Comparison of ENCODE assay signal across 21 mouse cellular contexts in the genomic region with DNA sequence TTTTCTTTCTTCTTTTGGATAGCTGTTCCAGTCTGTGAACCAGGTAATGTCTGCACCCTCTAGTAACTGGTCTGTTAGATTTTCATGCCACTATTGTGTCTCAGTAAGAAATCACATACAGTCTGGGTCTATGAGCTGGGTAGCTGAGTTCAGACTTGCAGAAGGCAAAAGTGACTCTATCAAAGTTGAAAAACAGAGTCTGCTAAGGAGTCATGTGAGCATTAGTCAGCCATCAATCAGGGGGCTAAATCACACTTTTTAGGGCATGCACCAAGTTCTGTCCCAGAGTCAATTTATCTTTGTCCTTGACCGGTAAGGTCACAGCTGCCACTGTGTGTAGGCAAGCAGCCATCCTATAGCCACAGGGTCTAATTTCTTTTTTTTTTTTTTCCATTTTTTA. TPM values are rescaled to one million over a fixed set of nuclear protein-coding genes. Genes with fewer than 3 reads are reported as not detected.
DNase-seq lines count a peak whose midpoint lies in the region.
"Had no signal": no experiment of that assay in that cellular context is flagged by ENCODE, and none has a peak within 500 bp of the region (broad histone marks: within the 10 kb centered on the region; RNA-seq: fewer than 3 reads in every experiment).

No protein-coding gene starts in this region.

- peak; percentile 61 to 80 for DNase-seq in adrenal gland, adult (ENCODE audit: inconsistent age in 2 of 2, low spot score in 1 of 2)
- DNase-seq in adrenal gland, postnatal 4 days (ENCODE audit: low spot score in 2 of 2), result no peak
- DNase-seq in heart, adult 11 months, result peak; percentile 43
- no peak for DNase-seq in heart, postnatal 36 days
- peak; percentile 36 to 58 for DNase-seq in adrenal gland, postnatal 36 days
- DNase-seq in spleen, adult 12 weeks (ENCODE audit: low spot score), result no peak
- DNase-seq: B cell, adult 2 months; cerebellum, adult 11-12 months; cerebellum, adult 8-10 months; cerebellum, postnatal 10 days; cerebellum, postnatal 36 days; embryo, embryonic 11 days; gastrocnemius, adult 2 months; gastrocnemius, postnatal 14 days; heart, adult 18-20 months; heart, postnatal 10 days; heart, postnatal 4 days; kidney, adult 18-20 months; kidney, adult 9 months had no signal

- intact Hi-C loops in heart, postnatal 36 days (cut with DNase I), result no loop called here

RNA-seq across cellular contexts. Expression of a gene that starts 12.1 kb away (rescaled TPM):
- total RNA-seq in adrenal gland, postnatal 4 days (2021), result 1 to 10 TPM; 3.6 to 5.6 TPM
- 1 to 10 TPM; 1.4 TPM for total RNA-seq in heart, postnatal 36 days (2021)
- 1 to 10 TPM; 5.8 to 7.8 TPM for total RNA-seq in adrenal gland, postnatal 36 days (2021)
- total RNA-seq: CH12.LX; hindbrain, postnatal 0 days had no signal

RNA-seq across cellular contexts. Expression of a gene that starts 40.1 kb away (rescaled TPM):
- 10 to 100 TPM; 48.1 to 66.6 TPM for total RNA-seq in adrenal gland, postnatal 4 days (2021)
- total RNA-seq in heart, postnatal 36 days (2021), result 10 to 100 TPM; 21.3 to 23.1 TPM
- total RNA-seq in adrenal gland, postnatal 36 days (2021), result 10 to 100 TPM; 46.2 to 61.5 TPM

RNA-seq across cellular contexts. Expression of a gene that starts 53.7 kb away (rescaled TPM):
- total RNA-seq in adrenal gland, postnatal 4 days (2021), result 1 to 10 TPM; 1.7 to 2.5 TPM
- under 1 TPM; 0.53 to 0.57 TPM for total RNA-seq in heart, postnatal 36 days (2021)
- 1 to 10 TPM; 2.4 to 2.6 TPM for total RNA-seq in adrenal gland, postnatal 36 days (2021)
- total RNA-seq: hindbrain, postnatal 0 days had no signal

Comparison
In these comparisons a context has a peak if more than half of its experiments do, and no peak if none do; other contexts are left out.
1. DNase-seq: peak in adrenal gland, adult (2 of 2), heart, adult 11 months (single experiment) and adrenal gland, postnatal 36 days (2 of 2); none in adrenal gland, postnatal 4 days (0 of 2), heart, postnatal 36 days (0 of 2) and spleen, adult 12 weeks (single experiment).